Mouse (Mus musculus): ENCODE measurements around the gene Trp73. TPM values are rescaled to one million over a fixed set of nuclear protein-coding genes. Genes with fewer than 3 reads are reported as not detected.
A peak's percentile ranks its signal among the peaks of the same experiment; 100 is the strongest.

The Trp73 gene
- polyA plus RNA-seq, 1 experiment: 2.8 TPM

DNA sequence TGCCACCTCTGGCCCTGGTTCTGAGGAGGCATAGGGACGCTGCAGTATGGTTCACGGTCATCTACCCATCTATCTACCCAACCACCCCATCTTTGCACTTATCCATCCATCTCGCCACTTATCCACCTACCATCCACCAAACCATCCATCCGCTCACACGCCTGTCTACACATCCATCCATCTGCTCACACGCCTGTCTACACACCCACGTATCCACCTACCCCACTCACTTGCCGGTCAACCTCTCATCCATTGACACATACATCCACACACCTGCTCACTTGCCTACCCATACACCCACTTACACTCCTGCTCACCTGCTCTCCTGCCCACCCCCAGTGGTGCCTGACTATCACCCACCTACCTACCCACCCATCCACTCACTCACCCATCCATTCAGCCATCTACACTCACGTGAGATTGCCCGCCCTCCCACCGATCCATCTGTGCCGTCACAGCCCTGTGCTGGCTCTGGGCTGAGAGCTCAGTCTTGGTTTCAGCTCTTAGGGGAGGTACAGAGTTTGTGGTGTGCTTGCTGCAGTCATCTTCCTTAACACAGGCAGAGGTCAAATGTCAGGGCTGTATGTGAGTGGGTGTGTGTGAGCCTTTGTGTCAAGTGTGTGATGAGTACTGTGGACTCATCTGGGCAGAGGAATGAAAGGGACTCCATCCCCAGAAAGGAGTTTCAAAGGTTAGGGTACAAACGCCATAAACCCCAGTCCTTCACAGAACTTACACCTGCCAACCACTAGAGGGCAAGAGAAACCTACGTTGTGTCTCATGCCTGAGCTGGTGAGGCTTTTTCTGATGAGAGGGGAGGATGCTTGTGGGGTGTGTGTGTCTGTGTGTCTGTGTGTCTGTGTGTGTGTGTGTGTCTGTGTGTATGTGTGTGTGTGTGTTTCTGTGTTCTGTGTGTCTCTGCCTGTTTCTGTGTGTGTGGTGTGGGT, 74.9 kb downstream of the Trp73 start:
- no peaks in the 10 kb centered on the region for H3K4me1 ChIP-seq (ENCODE audit: control insufficient read depth, insufficient read depth, low read length)
- H3K9ac ChIP-seq (ENCODE audit: low read depth, poor library complexity, severe bottlenecking): no peak overlapping the region
- no peak overlapping the region for H3K4me3 ChIP-seq (ENCODE audit: low read depth, low read length)
- H3K27ac ChIP-seq (ENCODE audit: insufficient read depth, low read length): no peak overlapping the region
- no peaks in the 10 kb centered on the region for H3K9me3 ChIP-seq (replicated peaks; ENCODE audit: control insufficient read depth, insufficient read depth, low read length, poor library complexity, severe bottlenecking)
- no peaks in the 10 kb centered on the region for H3K27me3 ChIP-seq (ENCODE audit: control insufficient read depth, insufficient read depth, low read length, poor library complexity, severe bottlenecking)
- TF ChIP-seq CTCF (IDR thresholded peaks at IDR 0.05; ENCODE audit: low read depth, low read length): peak; percentile 59
- no peak for TF ChIP-seq POLR2A (IDR thresholded peaks at IDR 0.05; ENCODE audit: insufficient read depth, low read length)
- H3K36me3 ChIP-seq (ENCODE audit: control insufficient read depth, insufficient read depth, low read length, poor library complexity, severe bottlenecking): no peaks in the 10 kb centered on the region

DNA sequence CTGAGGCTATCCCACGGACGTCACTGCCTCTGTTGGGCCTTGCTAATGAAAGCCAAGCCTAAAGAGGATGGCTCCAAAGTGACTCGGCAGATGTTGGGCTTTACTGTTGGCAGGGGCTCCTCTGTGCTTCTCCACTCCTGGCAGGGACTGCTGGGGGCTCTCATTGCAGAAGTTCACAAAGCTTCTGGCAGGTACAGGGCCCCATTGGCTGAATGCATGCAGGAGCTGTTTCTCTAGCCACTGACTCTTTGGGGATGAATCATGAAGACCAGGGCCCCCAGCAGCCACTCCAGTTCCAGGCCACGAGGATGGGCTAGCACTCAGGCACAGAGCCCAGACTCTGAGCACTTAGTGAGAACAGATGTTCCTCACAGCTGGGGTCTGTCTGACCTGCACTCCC, 82.3 kb downstream of the Trp73 start:
- no peak for TF ChIP-seq CTCF (IDR thresholded peaks at IDR 0.05; ENCODE audit: low read depth, low read length)
- no peak for TF ChIP-seq EP300 (IDR thresholded peaks at IDR 0.05; ENCODE audit: insufficient read depth, low read depth, low read length)
- TF ChIP-seq POLR2A (IDR thresholded peaks at IDR 0.05; ENCODE audit: insufficient read depth, low read length): no peak

DNA sequence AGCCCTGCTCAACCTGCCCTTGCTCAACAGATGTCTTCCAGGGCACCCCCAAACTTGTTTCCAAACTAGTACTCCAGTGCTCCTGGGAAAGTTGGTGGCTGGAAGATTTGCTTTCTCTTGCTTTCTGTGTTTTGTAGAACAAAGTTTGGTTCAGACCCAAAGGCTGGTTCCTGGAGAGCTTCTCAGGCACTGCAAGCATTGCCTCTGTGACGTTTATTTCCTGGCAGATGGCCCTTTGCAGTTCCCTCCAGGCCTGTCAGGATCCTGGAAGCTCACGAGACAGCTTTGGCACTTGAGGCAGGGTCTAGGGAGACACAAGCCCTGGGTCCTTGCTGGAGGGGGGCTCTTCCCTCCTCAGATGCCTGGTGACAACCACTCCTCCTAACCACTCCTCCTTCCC, 83.3 kb downstream of the Trp73 start:
- Histone ChIP-seq H3K27ac (ENCODE audit: insufficient read depth, low read length) (no peak overlapping the region), H3K27me3 (ENCODE audit: control insufficient read depth, insufficient read depth, low read length, poor library complexity, severe bottlenecking) (no peaks in the 10 kb centered on the region), H3K4me3 (ENCODE audit: low read depth, low read length) (no peak overlapping the region), H3K4me1 (ENCODE audit: control insufficient read depth, insufficient read depth, low read length) (no peaks in the 10 kb centered on the region), H3K9me3 (replicated peaks; ENCODE audit: control insufficient read depth, insufficient read depth, low read length, poor library complexity, severe bottlenecking) (no peaks in the 10 kb centered on the region), H3K9ac (ENCODE audit: low read depth, poor library complexity, severe bottlenecking) (no peak overlapping the region), H3K36me3 (ENCODE audit: control insufficient read depth, insufficient read depth, low read length, poor library complexity, severe bottlenecking) (no peaks in the 10 kb centered on the region)
- TF ChIP-seq CTCF (IDR thresholded peaks at IDR 0.05; ENCODE audit: low read depth, low read length) (no peak), EP300 (IDR thresholded peaks at IDR 0.05; ENCODE audit: insufficient read depth, low read depth, low read length) (no peak), POLR2A (IDR thresholded peaks at IDR 0.05; ENCODE audit: insufficient read depth, low read length) (no peak)

More for the DNA sequence above, 82.3 kb downstream of the Trp73 start:
- no peaks in the 10 kb centered on the region for H3K27me3 ChIP-seq (ENCODE audit: control insufficient read depth, insufficient read depth, low read length, poor library complexity, severe bottlenecking)
- H3K4me3 ChIP-seq (ENCODE audit: low read depth, low read length): no peak overlapping the region
- no peak overlapping the region for H3K9ac ChIP-seq (ENCODE audit: low read depth, poor library complexity, severe bottlenecking)
- H3K36me3 ChIP-seq (ENCODE audit: control insufficient read depth, insufficient read depth, low read length, poor library complexity, severe bottlenecking): no peaks in the 10 kb centered on the region
- no peak overlapping the region for H3K27ac ChIP-seq (ENCODE audit: insufficient read depth, low read length)
- H3K4me1 ChIP-seq (ENCODE audit: control insufficient read depth, insufficient read depth, low read length): no peaks in the 10 kb centered on the region
- no peaks in the 10 kb centered on the region for H3K9me3 ChIP-seq (replicated peaks; ENCODE audit: control insufficient read depth, insufficient read depth, low read length, poor library complexity, severe bottlenecking)

DNA sequence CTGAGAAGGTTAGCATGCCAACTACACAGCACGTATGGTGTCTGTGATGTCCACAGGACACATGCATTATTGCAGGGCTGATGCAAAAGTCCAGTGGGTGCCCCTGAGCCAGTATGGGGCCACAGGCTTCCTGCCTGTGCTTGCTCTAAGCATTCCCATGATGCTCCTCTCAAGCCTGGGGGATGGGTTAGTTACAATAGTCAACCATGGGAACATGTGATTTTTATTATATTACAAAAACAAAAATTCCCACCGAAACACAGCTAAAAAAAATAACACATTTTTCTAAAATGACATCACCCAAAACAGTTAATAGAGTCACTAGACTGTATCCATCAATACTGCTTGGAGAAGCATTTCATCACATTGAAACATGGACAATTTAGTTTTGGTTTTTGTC, 84.0 kb downstream of the Trp73 start:
- Histone ChIP-seq H3K9ac (ENCODE audit: low read depth, poor library complexity, severe bottlenecking) (no peak overlapping the region), H3K36me3 (ENCODE audit: control insufficient read depth, insufficient read depth, low read length, poor library complexity, severe bottlenecking) (no peaks in the 10 kb centered on the region), H3K27ac (ENCODE audit: insufficient read depth, low read length) (no peak overlapping the region), H3K4me1 (ENCODE audit: control insufficient read depth, insufficient read depth, low read length) (no peaks in the 10 kb centered on the region), H3K4me3 (ENCODE audit: low read depth, low read length) (no peak overlapping the region), H3K9me3 (replicated peaks; ENCODE audit: control insufficient read depth, insufficient read depth, low read length, poor library complexity, severe bottlenecking) (no peaks in the 10 kb centered on the region), H3K27me3 (ENCODE audit: control insufficient read depth, insufficient read depth, low read length, poor library complexity, severe bottlenecking) (no peaks in the 10 kb centered on the region)
- no peak for TF ChIP-seq CTCF (IDR thresholded peaks at IDR 0.05; ENCODE audit: low read depth, low read length)
- TF ChIP-seq POLR2A (IDR thresholded peaks at IDR 0.05; ENCODE audit: insufficient read depth, low read length): no peak
- no peak for TF ChIP-seq EP300 (IDR thresholded peaks at IDR 0.05; ENCODE audit: insufficient read depth, low read depth, low read length)

DNA sequence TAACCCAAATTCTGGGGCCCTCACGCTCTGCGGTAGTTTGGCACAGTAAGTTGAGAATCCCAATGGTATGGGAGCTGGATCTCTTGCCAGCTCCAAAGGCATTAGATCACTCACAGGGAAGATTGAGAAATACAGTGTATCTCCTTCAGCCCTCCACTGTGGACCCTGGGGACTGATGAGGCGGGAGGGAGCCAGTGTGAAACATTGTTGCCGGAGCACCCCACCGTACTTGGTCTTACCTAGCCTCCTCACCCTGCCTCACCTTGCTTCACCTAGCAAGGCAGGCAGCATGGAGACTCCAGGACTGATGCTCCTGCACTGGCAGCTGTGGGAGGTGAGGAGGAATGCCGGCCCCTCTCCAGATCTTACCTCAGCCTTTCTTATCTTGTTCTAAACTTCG, 84.5 kb downstream of the Trp73 start:
- Histone ChIP-seq H3K9ac (ENCODE audit: low read depth, poor library complexity, severe bottlenecking) (no peak overlapping the region), H3K36me3 (ENCODE audit: control insufficient read depth, insufficient read depth, low read length, poor library complexity, severe bottlenecking) (no peaks in the 10 kb centered on the region), H3K9me3 (replicated peaks; ENCODE audit: control insufficient read depth, insufficient read depth, low read length, poor library complexity, severe bottlenecking) (no peaks in the 10 kb centered on the region), H3K4me3 (ENCODE audit: low read depth, low read length) (no peak overlapping the region), H3K4me1 (ENCODE audit: control insufficient read depth, insufficient read depth, low read length) (no peaks in the 10 kb centered on the region), H3K27me3 (ENCODE audit: control insufficient read depth, insufficient read depth, low read length, poor library complexity, severe bottlenecking) (no peaks in the 10 kb centered on the region), H3K27ac (ENCODE audit: insufficient read depth, low read length) (no peak overlapping the region)
- TF ChIP-seq EP300 (IDR thresholded peaks at IDR 0.05; ENCODE audit: insufficient read depth, low read depth, low read length): no peak
- no peak for TF ChIP-seq POLR2A (IDR thresholded peaks at IDR 0.05; ENCODE audit: insufficient read depth, low read length)
- TF ChIP-seq CTCF (IDR thresholded peaks at IDR 0.05; ENCODE audit: low read depth, low read length): no peak

DNA sequence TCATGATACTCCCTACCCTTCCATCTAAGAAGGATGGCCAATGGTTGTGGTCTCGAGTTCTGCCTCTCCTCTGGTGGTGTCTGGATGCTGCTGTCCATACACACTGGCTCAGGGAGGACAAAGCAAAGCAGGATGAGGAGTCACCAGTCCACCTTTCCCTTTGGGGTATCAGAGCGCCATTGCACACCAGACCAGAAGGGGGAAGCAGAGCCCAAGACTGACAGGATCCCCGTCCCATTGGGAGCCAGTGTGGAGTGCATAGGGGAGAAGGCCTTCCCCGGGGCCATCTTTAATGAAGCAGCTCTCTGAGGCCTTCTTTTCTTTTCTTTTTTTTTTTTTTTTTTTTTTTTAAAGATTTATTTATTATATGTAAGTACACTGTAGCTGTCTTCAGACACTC, 86.9 kb downstream of the Trp73 start:
- Histone ChIP-seq H3K27me3 (ENCODE audit: control insufficient read depth, insufficient read depth, low read length, poor library complexity, severe bottlenecking) (no peaks in the 10 kb centered on the region), H3K27ac (ENCODE audit: insufficient read depth, low read length) (no peak overlapping the region), H3K4me3 (ENCODE audit: low read depth, low read length) (no peak overlapping the region), H3K36me3 (ENCODE audit: control insufficient read depth, insufficient read depth, low read length, poor library complexity, severe bottlenecking) (no peaks in the 10 kb centered on the region), H3K9ac (ENCODE audit: low read depth, poor library complexity, severe bottlenecking) (no peak overlapping the region), H3K9me3 (replicated peaks; ENCODE audit: control insufficient read depth, insufficient read depth, low read length, poor library complexity, severe bottlenecking) (no peaks in the 10 kb centered on the region), H3K4me1 (ENCODE audit: control insufficient read depth, insufficient read depth, low read length) (no peaks in the 10 kb centered on the region)
- TF ChIP-seq CTCF (IDR thresholded peaks at IDR 0.05; ENCODE audit: low read depth, low read length): peak; percentile 76
- TF ChIP-seq POLR2A (IDR thresholded peaks at IDR 0.05; ENCODE audit: insufficient read depth, low read length): no peak

Measured in ES-Bruce4 (cell line).